In the genomic region with DNA sequence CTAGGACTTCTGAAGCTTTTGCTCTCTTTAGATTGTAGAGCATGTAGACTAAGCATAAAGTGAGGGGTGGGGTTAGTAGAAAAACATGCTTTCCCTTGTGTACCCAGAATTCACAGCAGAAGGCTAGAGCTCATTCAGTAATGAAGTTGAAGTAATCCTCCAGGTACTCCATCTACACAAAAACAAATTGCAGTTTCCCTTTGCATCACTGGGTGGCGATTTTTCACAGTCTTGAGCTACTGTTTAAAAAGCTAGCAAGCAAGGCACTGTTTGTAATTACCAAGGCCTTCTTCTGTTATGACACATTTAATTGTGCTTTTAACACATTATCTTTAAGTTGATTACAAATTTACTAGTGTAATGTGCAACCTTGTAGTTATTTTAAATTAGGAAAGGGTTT, we compare ENCODE assay signal across 8 mouse cellular contexts. TPM values are rescaled to one million over a fixed set of nuclear protein-coding genes. Genes with fewer than 3 reads are reported as not detected.
DNase-seq lines count a peak whose midpoint lies in the region; ATAC-seq and TF ChIP-seq lines count a peak whose summit lies in the region.

No protein-coding gene starts in this region.

- H3K4me2 ChIP-seq in heart, embryonic 12.5 days, result no peak overlapping the region

- H3K4me3 ChIP-seq in heart, embryonic 12.5 days, result no peak overlapping the region

- H3K9me3 ChIP-seq in heart, embryonic 12.5 days (replicated peaks), result no peaks in the 10 kb centered on the region

- no peak overlapping the region for H3K27ac ChIP-seq in heart, embryonic 12.5 days (ENCODE audit: poor library complexity, severe bottlenecking)

- H3K9ac ChIP-seq in heart, embryonic 12.5 days, result no peak overlapping the region

- H3K36me3 ChIP-seq in heart, embryonic 12.5 days, result peaks cover 22% of the 10 kb centered on the region

- no peaks in the 10 kb centered on the region for H3K27me3 ChIP-seq in heart, embryonic 12.5 days (replicated peaks)
- no peaks in the 10 kb centered on the region for H3K27me3 ChIP-seq in Patski

- peak; percentile 72 to 87 for DNase-seq in heart, adult 18-20 months
- no peak for DNase-seq in Patski (ENCODE audit: low read depth, low spot score)
- peak; percentile 75 to 87 for DNase-seq in cerebellum, postnatal 36 days
- DNase-seq in gastrocnemius, postnatal 25 days, result peak; percentile 20
- DNase-seq in layer of hippocampus, adult 9-10 months (ENCODE audit: low spot score), result peak; percentile 70
- peak; percentile 10 to 69 for DNase-seq in spleen, adult 18-20 months

- WGBS in heart, embryonic 12.5 days, result 2% methylated on average over 1 of the region's 1 CpGs

- in situ Hi-C loops in Patski (cut with MboI; ENCODE audit: low pct_unique_long_range_greater_than_20kb), result loop anchor here (5.0 to 10.0 kb wide), 2 partner anchors 462 to 560 kb away; no protein-coding TSS in a partner anchor

- TF ChIP-seq CTCF in Patski (IDR thresholded peaks at IDR 0.05), result peak; percentile 67

- H3K4me1 ChIP-seq in heart, embryonic 12.5 days (replicated peaks), result peaks cover 3% of the 10 kb centered on the region; the same call in 1 of the 2 replicates

- POLR2A ChIA-PET in Patski (lab: Charles Lee), result no interaction called here

- ATAC-seq in heart, embryonic 12.5 days (ENCODE audit: insufficient number of reproducible peaks, low FRiP score), result no peak
- peak; percentile 80 for ATAC-seq in Patski
- peak; percentile 75 for ATAC-seq in megakaryocyte progenitor cell, adult 5-6 weeks (replicated peaks; ENCODE audit: poor library complexity)

- CTCF ChIA-PET in Patski (lab: Charles Lee), result interaction anchor here (0.9 to 3.0 kb wide), 21 partner anchors 8 to 465 kb away, joined by 3 to 15 read pairs (median 3); a partner anchor contains a TSS

RNA-seq across cellular contexts. Expression of a gene that starts 15.8 kb away (rescaled TPM):
- not detected for total RNA-seq in heart, adult 18-20 months (2021)
- 9.2 and 9.6 TPM in 2 replicates for polyA plus RNA-seq in heart, embryonic 12.5 days (2016; fragmentation: Nextera tagmentation; extraction: Ambion mirVana)
- 3.9 TPM for polyA plus RNA-seq in Patski (2021)
- total RNA-seq in gastrocnemius, postnatal 25 days (2021), result not detected
- total RNA-seq in megakaryocyte progenitor cell, adult 5-6 weeks (2015), result 5.8 and 6.4 TPM in 2 replicates
- total RNA-seq in megakaryocyte progenitor cell, adult 5-6 weeks (2017), result 4.7 and 6.8 TPM in 2 replicates

RNA-seq across cellular contexts. Expression of a gene that starts 16.0 kb away (rescaled TPM):
- 10 to 100 TPM; 12.5 to 13.6 TPM for total RNA-seq in heart, adult 18-20 months (2021)
- 27.1 and 27.2 TPM in 2 replicates for polyA plus RNA-seq in heart, embryonic 12.5 days (2016; fragmentation: Nextera tagmentation; extraction: Ambion mirVana)
- polyA plus RNA-seq in Patski (2021), result 8.9 TPM
- total RNA-seq in gastrocnemius, postnatal 25 days (2021), result 10 to 100 TPM; 10.2 to 10.4 TPM
- total RNA-seq in megakaryocyte progenitor cell, adult 5-6 weeks (2015), result 13.4 and 23.6 TPM in 2 replicates
- total RNA-seq in megakaryocyte progenitor cell, adult 5-6 weeks (2017), result 8.0 and 11.1 TPM in 2 replicates

RNA-seq across cellular contexts. Expression of a gene that starts 16.1 kb away (rescaled TPM):
- 10 to 100 TPM; 19.6 to 22.8 TPM for total RNA-seq in heart, adult 18-20 months (2021)
- polyA plus RNA-seq in heart, embryonic 12.5 days (2016; fragmentation: Nextera tagmentation; extraction: Ambion mirVana), result 135 and 141 TPM in 2 replicates
- 52.2 TPM for polyA plus RNA-seq in Patski (2021)
- 1 to 10 TPM; 8.6 to 9.7 TPM for total RNA-seq in gastrocnemius, postnatal 25 days (2021)
- 153 and 160 TPM in 2 replicates for total RNA-seq in megakaryocyte progenitor cell, adult 5-6 weeks (2015)
- total RNA-seq in megakaryocyte progenitor cell, adult 5-6 weeks (2017), result 127 and 132 TPM in 2 replicates

Comparison
In these comparisons a context has a peak if more than half of its experiments do, and no peak if none do; other contexts are left out.
1. RNA of a gene that starts 15.8 kb away (total RNA-seq): 4.7 to 6.8 TPM in megakaryocyte progenitor cell, adult 5-6 weeks; not detected in heart, adult 18-20 months and not detected in gastrocnemius, postnatal 25 days; every median in the first group is over 4 times any median in the second.
2. RNA of a gene that starts 16.1 kb away (total RNA-seq): 127 to 160 TPM in megakaryocyte progenitor cell, adult 5-6 weeks; 19.6 to 22.8 TPM in heart, adult 18-20 months and 8.6 to 9.7 TPM in gastrocnemius, postnatal 25 days; every median in the first group is over 4 times any median in the second.